Mouse (Mus musculus) c-Kit-positive CD71-negative TER-119-negative erythroid progenitor cells, embryonic 14.5 days (primary cell): ENCODE results near the gene Lamp3.
"Not testable (repeated sequence)": the region's sequence is repeated elsewhere in the genome, so short reads cannot be mapped to it uniquely, and the experiment has no call there.

ENCODE experiments used
- DNase-seq: peaks from one replicate; pipeline ENCODE4 v3.0.0-alpha.2; 2013; ENCODE audit warnings: low read depth

The Lamp3 gene

DNA sequence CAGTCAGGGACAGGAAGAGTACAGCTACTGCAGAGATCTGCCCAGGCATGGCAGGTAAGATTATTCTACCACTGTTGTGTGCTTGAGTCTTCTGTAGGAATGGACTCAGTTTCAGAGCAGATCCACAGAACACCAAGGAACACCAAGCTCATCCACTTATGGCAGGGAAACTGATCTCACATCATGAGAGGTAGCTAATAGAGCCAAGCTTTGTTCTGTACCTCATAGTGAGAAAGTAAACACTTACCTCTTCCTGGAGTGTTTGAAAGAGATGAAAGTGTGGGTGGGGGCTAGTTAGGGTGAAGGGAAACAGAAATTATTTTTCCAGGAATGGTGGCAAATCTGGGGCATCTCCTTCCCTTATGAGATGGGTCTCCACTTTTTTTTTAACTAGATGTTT is at the start of gene Lamp3:
Gene Lamp3 (minus strand): TSS at position 160 of the 400 bp plus-strand sequence.
- DNase-seq = no peak

DNA sequence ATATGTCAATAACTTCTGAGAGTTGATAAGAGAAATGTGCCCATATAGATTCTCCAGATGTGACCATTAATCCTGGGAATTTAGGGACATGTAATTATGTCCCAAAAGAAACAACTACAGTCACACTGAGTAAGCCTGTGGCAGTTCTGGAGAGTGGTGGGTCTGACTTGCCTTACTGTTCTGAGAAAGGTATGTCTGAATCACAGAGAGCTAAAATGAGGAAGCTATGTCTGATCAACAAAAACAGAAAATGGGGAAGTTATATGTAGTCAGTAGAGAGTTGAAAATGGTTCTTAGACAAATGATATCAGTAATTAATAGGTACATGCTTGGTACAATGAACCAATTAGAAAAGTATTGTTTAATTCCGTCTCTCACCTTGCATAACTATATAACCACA is 26.7 kb upstream of the Lamp3 start:
- no peak for DNase-seq

DNA sequence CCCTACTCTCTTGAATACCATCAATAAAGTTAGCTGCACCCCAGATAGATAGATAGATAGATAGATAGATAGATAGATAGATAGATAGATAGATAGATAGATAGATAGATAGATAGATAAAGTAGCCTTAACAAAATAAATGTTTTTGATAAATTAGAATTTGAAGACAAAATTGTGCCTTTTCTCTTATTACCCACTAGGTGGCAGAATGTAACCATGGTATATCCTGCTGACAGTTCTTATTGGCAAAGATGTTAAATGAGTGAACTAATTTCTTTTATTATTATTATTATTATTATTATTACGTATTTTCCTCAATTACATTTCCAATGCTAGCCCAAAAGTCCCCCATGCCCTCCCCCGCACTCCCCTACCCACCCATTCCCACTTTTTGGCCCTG is 18.0 kb upstream of the Lamp3 start:
- not testable (repeated sequence) for DNase-seq

DNA sequence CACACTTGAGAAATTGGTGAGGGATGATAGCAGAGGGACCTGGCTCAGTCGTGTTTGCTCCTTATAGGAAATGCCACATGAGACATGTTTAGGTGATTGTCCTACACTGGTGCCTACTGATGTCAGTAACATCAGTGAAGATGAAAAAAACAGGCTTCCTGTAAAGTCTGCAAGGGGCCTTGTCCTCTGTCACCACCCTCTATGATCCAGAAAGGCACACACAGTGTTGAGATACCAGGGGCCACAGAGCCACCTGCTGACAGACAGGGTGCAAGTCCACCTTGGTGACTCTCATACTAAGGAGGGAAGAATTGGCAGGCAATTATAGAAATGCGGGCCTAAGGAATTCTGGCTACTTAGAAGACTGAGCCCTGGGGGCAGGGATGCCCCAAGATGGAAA is 14.8 kb upstream of the Lamp3 start:
- DNase-seq = no peak

DNA sequence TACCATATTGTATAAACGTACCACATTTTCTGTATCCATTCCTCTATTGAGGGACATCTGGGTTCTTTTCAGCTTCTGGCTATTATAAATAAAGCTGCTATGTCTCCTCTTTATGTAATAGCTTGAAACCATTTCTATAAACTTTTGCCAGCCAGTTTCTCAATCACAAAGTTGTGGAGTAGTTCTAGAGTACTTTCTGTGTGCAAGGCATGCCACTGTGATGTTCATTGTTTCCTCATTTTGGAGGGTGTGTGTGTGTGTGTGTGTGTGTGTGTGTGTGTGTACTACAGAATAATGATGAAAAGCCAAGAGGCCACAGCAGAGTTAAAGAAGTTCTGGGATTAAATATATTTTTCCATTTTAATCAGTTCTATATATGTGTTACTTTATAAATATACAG is 1.2 kb upstream of the Lamp3 start:
- DNase-seq = no peak

DNA sequence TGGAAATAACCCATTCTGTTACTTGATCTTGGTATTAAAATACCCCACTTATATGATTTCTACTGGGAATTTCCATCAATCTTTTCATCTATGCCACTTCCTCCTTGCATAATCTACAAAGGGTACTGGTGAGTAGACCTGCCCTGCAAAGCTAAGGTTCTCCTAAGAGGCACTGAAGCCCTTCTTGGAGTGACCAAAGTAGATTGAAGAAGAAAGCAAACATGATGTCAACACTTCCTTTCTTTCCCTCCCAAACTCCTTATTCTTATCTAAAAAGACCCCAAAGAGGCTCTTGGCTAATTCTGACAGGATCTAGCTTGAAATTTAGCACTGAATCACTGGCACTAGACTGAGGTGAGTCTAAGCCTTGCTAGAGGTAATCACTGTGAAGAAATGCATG is 7.0 kb downstream of the Lamp3 start:
- DNase-seq = no peak

DNA sequence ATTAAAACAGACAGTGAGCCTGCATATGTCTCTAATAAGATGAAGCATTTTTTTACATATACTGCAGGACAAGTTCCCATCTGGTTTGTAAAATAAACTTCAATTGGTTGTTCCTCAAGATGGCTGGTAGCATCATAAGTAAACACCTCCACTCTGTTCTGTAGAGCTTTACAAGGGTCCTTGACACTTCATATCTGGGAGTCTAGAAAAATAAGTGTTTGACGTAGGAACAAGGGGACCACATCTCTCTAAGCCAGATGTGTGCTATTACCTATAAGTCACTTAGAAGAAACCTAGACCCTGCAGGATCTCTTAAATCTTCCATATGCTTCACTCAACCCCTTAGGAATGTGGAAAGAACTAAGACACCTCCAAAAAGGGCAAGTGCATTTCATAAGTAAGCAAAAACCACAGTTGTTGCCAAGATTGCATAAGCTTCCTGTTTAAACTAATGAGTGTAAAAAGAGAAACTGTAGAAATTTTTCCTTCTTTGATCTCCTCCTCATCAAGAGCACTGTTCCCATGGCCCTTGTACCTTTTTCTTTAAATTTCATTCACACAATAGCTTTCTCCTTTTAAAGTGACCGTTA is 35.3 kb downstream of the Lamp3 start:
- DNase-seq = no peak

DNA sequence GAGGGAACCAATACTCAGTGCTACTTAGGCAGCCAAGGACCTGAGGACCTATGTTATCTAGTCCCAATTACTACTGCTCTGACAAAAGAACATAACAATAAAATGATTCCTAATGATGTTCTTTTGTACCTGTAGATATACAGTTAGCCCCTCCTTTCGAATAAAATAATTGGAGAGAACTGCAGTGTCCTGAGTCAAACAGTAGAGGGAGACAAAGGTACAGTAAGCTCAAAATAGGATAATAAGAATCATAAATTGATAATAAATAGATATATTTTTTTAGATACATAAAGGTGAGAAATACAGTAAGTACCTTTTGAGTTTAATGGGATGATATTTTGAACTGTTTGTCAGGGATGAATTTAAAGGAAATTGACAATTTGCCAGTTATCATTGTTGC is 39.9 kb downstream of the Lamp3 start:
- peak; percentile 4 for DNase-seq

DNA sequence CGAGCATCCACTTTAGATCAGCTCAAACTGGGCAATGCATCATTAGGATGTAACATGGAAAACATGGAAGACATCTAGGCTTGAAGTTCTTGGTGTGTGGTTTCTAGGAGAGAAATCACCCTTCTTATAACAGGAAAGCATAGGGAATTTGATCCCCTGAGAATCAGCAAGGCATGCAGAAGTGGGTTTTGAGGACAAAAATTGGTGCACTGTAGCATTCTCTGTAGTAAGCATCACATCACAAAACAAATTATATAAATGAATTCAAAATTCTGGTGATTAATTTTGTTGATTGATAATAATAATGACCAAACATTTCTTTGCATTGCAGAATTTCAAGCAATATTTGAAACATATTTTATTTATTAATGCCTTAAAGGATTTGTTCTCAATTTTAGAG is 76.4 kb downstream of the Lamp3 start, which contains the start of gene Olfr171:
Gene Olfr171 (minus strand): TSS at position 101 of the 400 bp plus-strand sequence.
- no peak for DNase-seq

DNA sequence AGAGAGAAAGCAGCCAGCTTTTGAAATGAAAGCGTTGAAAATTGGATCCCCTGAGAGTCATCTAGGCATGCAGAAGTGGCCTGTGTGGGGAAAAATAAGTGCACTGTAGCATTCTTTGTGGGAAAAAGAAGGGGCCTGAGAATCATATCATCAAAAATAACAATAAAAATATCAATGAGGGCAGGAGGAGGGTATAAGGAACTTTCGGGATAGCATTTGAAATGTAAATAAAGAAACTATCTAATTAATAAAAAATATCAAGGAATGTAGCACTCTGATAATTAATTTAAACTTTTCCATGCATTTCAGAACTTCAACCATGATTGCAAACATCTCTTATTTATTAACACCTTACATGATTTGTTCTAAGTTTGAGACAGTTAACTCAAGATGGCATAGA is 94.4 kb downstream of the Lamp3 start, which contains the start of gene Olfr170:
Gene Olfr170 (minus strand): TSS at position 101 of the 400 bp plus-strand sequence.
- not testable (repeated sequence) for DNase-seq
